Mouse (Mus musculus): ENCODE measurements at regions not wholly inside any gene's neighbourhood (a gene's known extent, or its start where the extent isn't known, plus 50 kb on each side); places are given as distances from the start of the nearest gene placed in this dataset.

DNA sequence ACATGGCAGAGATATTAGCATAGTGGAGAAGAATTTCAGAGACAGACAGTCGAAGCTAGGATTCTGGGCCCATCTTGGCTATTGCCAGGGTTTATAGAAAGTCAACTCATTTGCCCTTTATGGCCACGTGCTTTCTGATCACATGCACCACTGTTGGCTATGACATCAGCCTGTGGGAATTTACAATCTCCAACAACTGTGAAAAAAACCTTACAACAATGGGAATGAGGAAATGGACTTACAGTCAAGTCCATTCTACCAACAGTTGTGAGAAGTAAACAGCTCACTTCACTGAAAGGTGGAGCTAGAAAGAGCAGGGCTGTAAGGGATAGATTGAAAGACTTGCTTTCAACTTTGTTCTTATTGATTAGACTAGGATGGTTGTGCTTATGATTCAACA lies 356.1 kb upstream of the Ddhd1 start:
- TF ChIP-seq CTCF (IDR thresholded peaks at IDR 0.05; ENCODE audit: insufficient read depth, low read depth, low read length) (no peak), POLR2A (IDR thresholded peaks at IDR 0.05; ENCODE audit: insufficient read depth, low read depth, low read length) (no peak)
